Mouse (Mus musculus): ENCODE results near the gene Gm10491. TPM values are rescaled to one million over a fixed set of nuclear protein-coding genes. Genes with fewer than 3 reads are reported as not detected.

Gm10491 gene
- total RNA-seq, 2 experiments from 2014 or later: not detected

DNA sequence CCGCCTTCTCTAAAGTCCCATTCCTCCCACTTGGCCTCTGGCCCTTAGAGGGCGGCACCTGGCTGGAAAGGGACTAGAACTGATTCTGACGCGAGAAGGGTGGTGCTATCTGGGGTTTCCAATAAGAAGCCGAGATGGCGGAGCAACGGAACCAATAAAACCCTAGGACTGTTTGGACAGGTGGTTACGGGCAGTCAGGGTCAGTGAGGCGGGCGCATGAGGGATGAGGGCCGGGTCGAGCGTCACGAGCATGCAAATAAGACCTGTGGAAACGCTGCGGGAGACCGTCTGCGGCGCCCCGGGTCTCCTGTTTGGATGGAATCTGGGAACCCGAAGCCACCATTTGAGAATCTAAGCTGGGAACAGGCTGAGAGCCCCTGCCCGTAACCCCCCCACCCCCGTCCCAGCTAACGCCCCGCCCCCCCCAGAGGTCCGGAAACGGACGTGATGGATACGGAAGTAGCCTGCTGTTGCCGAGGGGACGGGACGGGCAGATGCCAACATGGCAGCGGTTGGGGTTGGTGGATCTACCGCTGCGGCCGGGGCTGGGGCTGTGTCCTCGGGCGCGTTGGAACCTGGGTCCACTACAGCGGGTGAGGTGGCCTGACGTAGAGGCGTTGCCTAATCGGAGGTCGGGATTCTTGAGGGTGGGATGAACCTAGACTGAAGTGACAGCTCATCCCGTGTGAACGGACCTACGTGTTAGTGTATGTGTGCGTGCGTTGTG lies 23.6 kb downstream of the Gm10491 start, which contains the start of gene Slc35a2:
TSS of gene Slc35a2 (plus strand) at position 188 of the 727 bp plus-strand sequence.
- ATAC-seq (replicated peaks; ENCODE audit: low FRiP score, poor library complexity, severe bottlenecking): peak; percentile 90

DNA sequence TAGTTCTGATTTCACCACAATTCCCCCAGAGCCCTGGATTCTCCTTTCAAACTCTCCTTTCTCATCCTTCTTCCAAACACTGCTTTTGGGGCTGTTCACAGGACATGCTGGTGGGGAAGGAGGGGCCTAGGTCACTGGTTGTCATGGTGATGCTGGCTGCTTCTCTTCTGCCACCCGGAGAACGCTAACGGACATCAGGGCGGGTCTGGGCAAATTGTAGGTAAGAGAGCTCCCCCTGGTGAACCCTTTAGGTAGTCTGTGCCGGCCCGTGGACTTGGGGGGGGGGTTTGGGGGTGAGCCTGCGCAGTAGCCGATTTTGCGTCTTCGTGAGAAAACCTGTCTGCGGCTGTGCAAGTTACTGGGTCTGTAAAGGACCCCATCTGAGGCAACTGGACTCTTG lies 27.8 kb downstream of the Gm10491 start:
- no peak for ATAC-seq (replicated peaks; ENCODE audit: low FRiP score, poor library complexity, severe bottlenecking)

DNA sequence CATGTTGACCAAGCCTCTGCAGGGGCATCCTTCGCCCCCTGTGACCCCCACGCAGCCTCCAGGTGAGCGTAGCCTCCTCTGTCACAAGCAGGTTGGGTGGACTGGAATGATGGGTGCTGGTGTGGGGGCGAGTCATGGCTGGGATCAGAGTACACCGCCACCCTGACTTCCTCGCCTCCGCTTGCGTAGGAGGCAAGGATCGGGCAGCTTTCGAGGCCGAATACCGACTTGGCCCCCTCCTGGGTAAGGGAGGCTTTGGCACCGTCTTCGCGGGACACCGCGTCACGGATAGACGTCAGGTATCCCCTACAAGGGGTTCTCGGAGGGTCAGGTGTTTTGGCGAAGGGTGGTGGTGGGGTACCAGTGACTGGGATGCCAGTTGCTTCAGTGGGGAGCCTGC lies 29.1 kb downstream of the Gm10491 start:
- no peak for ATAC-seq (replicated peaks; ENCODE audit: low FRiP score, poor library complexity, severe bottlenecking)

DNA sequence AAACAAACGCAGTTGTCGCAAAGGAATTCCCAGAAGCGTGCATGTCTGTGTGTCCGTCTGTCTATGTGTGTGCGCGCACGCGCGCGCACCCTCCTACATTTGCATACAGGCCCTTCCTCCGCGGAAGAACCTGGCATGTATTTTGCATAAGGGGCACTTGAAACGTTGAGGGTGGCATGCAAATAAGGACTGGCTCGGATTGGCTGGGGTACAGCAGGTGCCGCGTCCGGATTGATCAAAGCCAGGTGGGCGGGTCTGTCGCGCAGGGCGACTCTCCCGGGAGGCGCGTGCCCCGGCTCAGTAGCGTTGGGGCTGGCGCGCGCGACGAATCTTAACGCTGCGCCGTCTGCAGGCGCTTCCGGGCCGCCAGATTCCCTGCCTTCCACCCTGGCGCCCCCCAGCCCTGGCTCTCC lies 29.6 kb downstream of the Gm10491 start, which contains the start of gene Pim2:
TSS of gene Pim2 (plus strand) at position 256 of the 413 bp plus-strand sequence.
- peak; percentile 91 for ATAC-seq (replicated peaks; ENCODE audit: low FRiP score, poor library complexity, severe bottlenecking)

DNA sequence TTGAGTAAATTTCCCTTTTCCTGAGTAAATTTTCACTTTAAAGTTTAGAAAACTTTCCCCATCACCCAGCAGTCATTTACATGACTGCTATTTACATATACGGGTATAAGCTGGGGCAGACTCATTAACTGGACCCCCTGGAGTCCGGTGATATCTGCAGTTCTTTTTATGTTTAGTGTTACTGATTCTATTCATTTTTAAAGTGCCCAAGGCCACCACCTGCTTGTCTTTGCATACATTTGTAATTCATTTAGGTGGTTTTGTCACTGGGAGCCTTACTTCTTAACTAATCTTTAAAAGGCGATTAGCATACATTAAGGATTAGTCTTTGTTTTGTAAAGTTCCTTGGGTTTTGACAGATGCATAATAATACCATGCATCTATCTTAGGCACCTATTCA lies 37.8 kb downstream of the Gm10491 start:
- ATAC-seq (replicated peaks; ENCODE audit: low FRiP score, poor library complexity, severe bottlenecking): no peak

DNA sequence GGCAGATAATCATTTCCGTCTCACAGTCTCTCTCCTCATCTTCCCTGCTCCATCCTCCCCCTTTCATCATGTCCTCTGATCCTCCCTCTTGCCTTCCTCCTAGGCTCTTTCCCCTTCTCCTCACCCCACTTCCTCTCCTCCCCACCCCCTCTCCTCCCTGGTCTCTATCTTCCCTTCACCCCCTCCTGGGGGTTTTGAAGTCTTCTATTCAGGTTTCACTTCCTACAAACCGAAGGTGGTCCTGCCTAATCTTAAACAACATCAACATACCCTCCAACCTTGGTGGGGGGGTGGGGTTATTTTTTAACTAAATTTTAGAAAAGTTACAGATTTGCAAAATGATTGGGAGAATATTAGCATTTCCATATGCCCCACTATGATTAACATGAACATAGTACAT lies 39.1 kb downstream of the Gm10491 start:
- no peak for ATAC-seq (replicated peaks; ENCODE audit: low FRiP score, poor library complexity, severe bottlenecking)

DNA sequence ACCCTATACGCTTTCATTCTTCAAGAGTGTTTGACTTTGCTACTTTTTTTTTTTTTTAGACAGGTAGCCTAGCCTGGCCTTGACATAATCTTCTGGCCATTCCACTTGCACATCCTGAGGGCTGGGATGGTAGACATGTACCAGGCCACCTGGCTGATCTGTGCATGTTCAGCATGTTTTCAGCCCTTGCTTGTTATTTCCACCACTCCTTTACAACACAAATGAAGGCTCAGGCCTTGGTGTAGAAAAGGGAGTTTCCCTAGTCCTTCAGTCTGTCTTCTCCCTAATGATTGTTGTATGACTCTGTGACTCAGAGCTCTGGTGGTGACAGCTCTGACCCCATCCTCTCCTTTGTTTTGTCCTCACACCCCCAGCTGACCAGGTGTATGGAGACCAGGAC lies 40.5 kb downstream of the Gm10491 start:
- no peak for ATAC-seq (replicated peaks; ENCODE audit: low FRiP score, poor library complexity, severe bottlenecking)

DNA sequence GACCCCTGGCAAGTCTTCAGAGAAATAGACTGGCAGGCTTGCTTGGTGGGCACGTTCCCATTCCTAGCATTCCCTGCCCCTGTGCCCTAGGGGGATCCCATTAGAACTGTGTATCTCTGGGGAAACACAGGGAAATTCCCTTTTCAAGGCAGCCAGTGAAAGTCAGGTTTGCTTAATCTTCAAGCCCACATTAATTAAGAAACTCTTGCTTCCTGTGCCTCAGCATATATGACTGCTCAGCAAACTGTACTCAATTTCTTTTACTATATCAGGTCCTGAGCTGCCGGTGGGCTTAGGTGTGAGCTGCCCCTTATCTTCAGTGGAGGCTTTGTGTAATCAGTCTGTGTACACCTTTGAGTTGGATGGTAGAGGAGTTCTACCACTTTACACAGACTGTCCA lies 41.8 kb downstream of the Gm10491 start:
- ATAC-seq (replicated peaks; ENCODE audit: low FRiP score, poor library complexity, severe bottlenecking): no peak

DNA sequence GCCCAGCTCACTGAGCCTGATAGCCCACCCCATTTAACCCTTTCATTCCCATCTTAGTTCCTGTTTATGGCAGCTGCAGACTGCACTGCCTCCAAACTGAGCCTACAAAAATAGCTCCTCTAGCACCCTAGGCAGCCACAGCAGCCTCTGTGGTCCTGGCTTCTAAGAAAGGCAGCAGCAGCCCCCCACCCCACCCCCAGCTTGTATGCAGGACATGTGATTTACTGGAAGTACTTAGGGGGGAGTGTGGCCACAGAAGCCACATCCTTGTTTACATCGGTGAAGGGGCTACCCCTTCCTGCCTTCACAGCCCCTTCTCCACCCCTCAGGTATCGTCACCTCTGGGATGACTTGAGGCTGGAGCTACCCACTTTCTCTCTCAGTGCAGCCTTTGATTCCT lies 42.3 kb downstream of the Gm10491 start:
- ATAC-seq (replicated peaks; ENCODE audit: low FRiP score, poor library complexity, severe bottlenecking): no peak

DNA sequence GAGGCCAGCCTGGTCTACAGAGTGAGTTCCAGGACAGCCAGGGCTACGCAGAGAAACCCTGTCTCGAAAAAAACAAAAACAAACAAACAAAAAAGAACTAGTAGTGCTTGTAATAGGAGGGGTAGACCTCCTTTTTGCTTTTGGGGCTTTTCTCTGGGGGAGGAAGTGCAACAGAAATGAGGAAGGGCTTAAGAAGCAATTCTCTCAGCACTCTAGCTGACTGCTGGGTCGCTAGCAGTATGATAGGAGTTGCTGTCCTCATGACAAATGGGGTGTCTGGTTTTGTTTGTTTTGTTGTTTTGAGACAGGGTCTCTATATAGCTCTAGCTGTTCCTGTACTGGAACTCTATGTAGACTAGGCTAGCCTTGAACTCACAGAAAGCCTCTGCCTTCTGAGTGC lies 43.1 kb downstream of the Gm10491 start:
- no peak for ATAC-seq (replicated peaks; ENCODE audit: low FRiP score, poor library complexity, severe bottlenecking)

DNA sequence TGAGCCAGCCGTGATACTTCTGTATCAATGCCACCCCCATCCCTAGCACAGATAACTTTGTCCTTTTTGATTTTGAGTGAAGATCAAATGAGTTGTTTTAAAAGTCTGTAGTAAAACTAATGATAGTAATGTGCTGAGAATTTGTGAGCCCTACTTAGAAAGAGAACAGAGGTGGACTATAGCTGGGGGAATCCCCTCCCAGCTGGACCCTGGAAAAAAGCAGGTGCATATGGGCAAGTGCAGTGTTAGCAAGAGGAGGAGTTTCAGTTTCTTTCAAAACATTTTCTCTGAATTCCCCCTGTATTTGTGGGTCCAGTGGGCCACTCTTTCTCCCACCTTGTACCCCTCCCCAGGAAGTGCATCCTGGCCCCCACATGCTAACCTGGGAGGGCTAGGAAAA lies 44.5 kb downstream of the Gm10491 start:
- no peak for ATAC-seq (replicated peaks; ENCODE audit: low FRiP score, poor library complexity, severe bottlenecking)

DNA sequence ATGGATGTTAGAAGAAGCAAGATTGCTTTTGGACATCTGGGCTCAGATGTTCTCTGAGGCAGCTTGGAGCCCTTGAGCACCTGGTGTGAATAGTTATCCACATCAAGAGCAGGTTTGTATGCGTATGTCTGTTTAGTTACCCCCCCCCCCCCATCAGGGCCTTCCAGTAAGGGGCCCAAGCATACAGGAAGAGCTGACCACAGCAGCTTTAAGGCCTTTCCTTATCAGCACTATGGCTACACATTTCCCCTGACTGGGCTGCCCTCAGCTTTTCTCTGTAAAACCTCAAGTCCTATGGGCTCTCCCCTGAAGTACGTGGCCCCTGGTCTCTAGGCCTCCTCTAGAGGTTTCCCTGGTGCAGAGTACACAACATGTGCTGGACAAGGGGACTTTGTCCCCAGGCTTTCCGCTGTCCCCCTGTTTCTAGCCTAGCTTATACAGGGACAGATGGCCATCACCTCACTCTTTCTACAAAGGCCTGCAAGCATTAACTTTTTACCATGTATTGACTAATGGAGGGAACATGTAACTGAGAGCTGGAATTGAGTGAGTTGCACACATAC lies 48.4 kb downstream of the Gm10491 start:
- 0 out of 2 replicates have a peak, but pooled peaks have one; percentile 25 for ATAC-seq (replicated peaks; ENCODE audit: low FRiP score, poor library complexity, severe bottlenecking)

Other genes with a start within 250 kb of the Gm10491 start
- gene Plp2, start 236.4 kb downstream of the Gm10491 start, total RNA-seq (2015; ENCODE audit: low replicate concordance): 64.6 and 96.2 TPM in 2 replicates
- 9.6 and 18.7 TPM in 2 replicates for gene Plp2, start 236.4 kb downstream of the Gm10491 start, total RNA-seq (2017; ENCODE audit: low replicate concordance)
- gene Magix, start 226.6 kb downstream of the Gm10491 start, total RNA-seq (2015; ENCODE audit: low replicate concordance): not detected in 2 replicates
- not detected in 2 replicates for gene Magix, start 226.6 kb downstream of the Gm10491 start, total RNA-seq (2017; ENCODE audit: low replicate concordance)
- gene Gpkow, start 210.7 kb downstream of the Gm10491 start, total RNA-seq (2015; ENCODE audit: low replicate concordance): 10.5 and 31.9 TPM in 2 replicates
- 12.6 and 25.0 TPM in 2 replicates for gene Gpkow, start 210.7 kb downstream of the Gm10491 start, total RNA-seq (2017; ENCODE audit: low replicate concordance)
- 42.2 and 59.5 TPM in 2 replicates for gene Wdr45, start 193.5 kb downstream of the Gm10491 start, total RNA-seq (2015; ENCODE audit: low replicate concordance)
- 36.0 and 46.8 TPM in 2 replicates for gene Wdr45, start 193.5 kb downstream of the Gm10491 start, total RNA-seq (2017; ENCODE audit: low replicate concordance)
- not detected in 2 replicates for gene Gm45208, start 185.6 kb downstream of the Gm10491 start, total RNA-seq (2015; ENCODE audit: low replicate concordance)
- not detected in 2 replicates for gene Gm45208, start 185.6 kb downstream of the Gm10491 start, total RNA-seq (2017; ENCODE audit: low replicate concordance)
- gene Praf2, start 179.4 kb downstream of the Gm10491 start, total RNA-seq (2015; ENCODE audit: low replicate concordance): 1.3 and 2.5 TPM in 2 replicates
- 2.1 TPM in 1 of 2 replicates, not detected in the other for gene Praf2, start 179.4 kb downstream of the Gm10491 start, total RNA-seq (2017; ENCODE audit: low replicate concordance)
- gene Ccdc120, start 156.9 kb downstream of the Gm10491 start, total RNA-seq (2015; ENCODE audit: low replicate concordance): not detected in 2 replicates
- not detected in 2 replicates for gene Ccdc120, start 156.9 kb downstream of the Gm10491 start, total RNA-seq (2017; ENCODE audit: low replicate concordance)
- 18.9 and 23.4 TPM in 2 replicates for gene Tfe3, start 145.3 kb downstream of the Gm10491 start, total RNA-seq (2015; ENCODE audit: low replicate concordance)
- gene Tfe3, start 145.3 kb downstream of the Gm10491 start, total RNA-seq (2017; ENCODE audit: low replicate concordance): 21.5 and 22.7 TPM in 2 replicates
- 91.0 and 94.4 TPM in 2 replicates for gene Gripap1, start 118.1 kb downstream of the Gm10491 start, total RNA-seq (2015; ENCODE audit: low replicate concordance)
- gene Gripap1, start 118.1 kb downstream of the Gm10491 start, total RNA-seq (2017; ENCODE audit: low replicate concordance): 87.0 and 176 TPM in 2 replicates
- gene Kcnd1, start 85.5 kb downstream of the Gm10491 start, total RNA-seq (2015; ENCODE audit: low replicate concordance): 0.84 and 1.8 TPM in 2 replicates
- gene Kcnd1, start 85.5 kb downstream of the Gm10491 start, total RNA-seq (2017; ENCODE audit: low replicate concordance): 0.68 and 3.6 TPM in 2 replicates
- gene Otud5, start 66.5 kb downstream of the Gm10491 start, total RNA-seq (2015; ENCODE audit: low replicate concordance): 327 and 376 TPM in 2 replicates
- gene Otud5, start 66.5 kb downstream of the Gm10491 start, total RNA-seq (2017; ENCODE audit: low replicate concordance): 471 and 476 TPM in 2 replicates
- gene Pim2, start 29.6 kb downstream of the Gm10491 start, total RNA-seq (2015; ENCODE audit: low replicate concordance): 37.1 and 59.1 TPM in 2 replicates
- gene Pim2, start 29.6 kb downstream of the Gm10491 start, total RNA-seq (2017; ENCODE audit: low replicate concordance): 16.0 and 22.5 TPM in 2 replicates
- 5.0 TPM in 1 of 2 replicates, not detected in the other for gene Slc35a2, start 23.8 kb downstream of the Gm10491 start, total RNA-seq (2015; ENCODE audit: low replicate concordance)
- 1.4 and 9.8 TPM in 2 replicates for gene Slc35a2, start 23.8 kb downstream of the Gm10491 start, total RNA-seq (2017; ENCODE audit: low replicate concordance)
- 23.1 and 24.9 TPM in 2 replicates for gene Pqbp1, start 8.6 kb downstream of the Gm10491 start, total RNA-seq (2015; ENCODE audit: low replicate concordance)
- gene Pqbp1, start 8.6 kb downstream of the Gm10491 start, total RNA-seq (2017; ENCODE audit: low replicate concordance): 33.5 and 85.4 TPM in 2 replicates
- 53.2 and 63.4 TPM in 2 replicates for gene Timm17b, start 8.5 kb downstream of the Gm10491 start, total RNA-seq (2015; ENCODE audit: low replicate concordance)
- 10.7 and 20.7 TPM in 2 replicates for gene Timm17b, start 8.5 kb downstream of the Gm10491 start, total RNA-seq (2017; ENCODE audit: low replicate concordance)
- not detected in 2 replicates for gene Gm10490, start 1.7 kb upstream of the Gm10491 start, total RNA-seq (2015; ENCODE audit: low replicate concordance)
- gene Gm10490, start 1.7 kb upstream of the Gm10491 start, total RNA-seq (2017; ENCODE audit: low replicate concordance): not detected in 2 replicates
- gene Pcsk1n, start 12.0 kb upstream of the Gm10491 start, total RNA-seq (2015; ENCODE audit: low replicate concordance): not detected in 2 replicates
- not detected in 2 replicates for gene Pcsk1n, start 12.0 kb upstream of the Gm10491 start, total RNA-seq (2017; ENCODE audit: low replicate concordance)
- gene Eras, start 20.8 kb upstream of the Gm10491 start, total RNA-seq (2015; ENCODE audit: low replicate concordance): not detected in 2 replicates
- gene Eras, start 20.8 kb upstream of the Gm10491 start, total RNA-seq (2017; ENCODE audit: low replicate concordance): not detected in 2 replicates
- 7.2 and 15.9 TPM in 2 replicates for gene Hdac6, start 40.1 kb upstream of the Gm10491 start, total RNA-seq (2015; ENCODE audit: low replicate concordance)
- 13.0 and 21.8 TPM in 2 replicates for gene Hdac6, start 40.1 kb upstream of the Gm10491 start, total RNA-seq (2017; ENCODE audit: low replicate concordance)
- gene Gata1, start 70.2 kb upstream of the Gm10491 start, total RNA-seq (2015; ENCODE audit: low replicate concordance): 205 and 250 TPM in 2 replicates
- 129 and 147 TPM in 2 replicates for gene Gata1, start 70.2 kb upstream of the Gm10491 start, total RNA-seq (2017; ENCODE audit: low replicate concordance)
- not detected in 2 replicates for gene Glod5, start 110.7 kb upstream of the Gm10491 start, total RNA-seq (2015; ENCODE audit: low replicate concordance)
- gene Glod5, start 110.7 kb upstream of the Gm10491 start, total RNA-seq (2017; ENCODE audit: low replicate concordance): not detected in 2 replicates
- gene Suv39h1, start 166.9 kb upstream of the Gm10491 start, total RNA-seq (2015; ENCODE audit: low replicate concordance): 29.6 and 56.6 TPM in 2 replicates
- gene Suv39h1, start 166.9 kb upstream of the Gm10491 start, total RNA-seq (2017; ENCODE audit: low replicate concordance): 53.9 and 67.8 TPM in 2 replicates
- gene Was, start 182.7 kb upstream of the Gm10491 start, total RNA-seq (2015; ENCODE audit: low replicate concordance): 14.8 and 22.2 TPM in 2 replicates
- 11.6 and 12.4 TPM in 2 replicates for gene Was, start 182.7 kb upstream of the Gm10491 start, total RNA-seq (2017; ENCODE audit: low replicate concordance)
- gene Wdr13, start 225.1 kb upstream of the Gm10491 start, total RNA-seq (2015; ENCODE audit: low replicate concordance): 23.5 and 39.3 TPM in 2 replicates
- gene Wdr13, start 225.1 kb upstream of the Gm10491 start, total RNA-seq (2017; ENCODE audit: low replicate concordance): 10.0 and 25.7 TPM in 2 replicates
- 611 and 758 TPM in 2 replicates for gene Rbm3, start 238.0 kb upstream of the Gm10491 start, total RNA-seq (2015; ENCODE audit: low replicate concordance)
- 564 and 613 TPM in 2 replicates for gene Rbm3, start 238.0 kb upstream of the Gm10491 start, total RNA-seq (2017; ENCODE audit: low replicate concordance)